Mouse (Mus musculus) G1E-ER4 (cell line): ENCODE results near the gene St6galnac4. TPM values are rescaled to one million over a fixed set of nuclear protein-coding genes. Genes with fewer than 3 reads are reported as not detected.

Source experiments
- GATA1 ChIP-seq: IDR thresholded peaks from one replicate; pipeline ENCODE4 v1.8.0; 2012; ENCODE audit warnings: low read length, inconsistent platforms
- polyA plus RNA-seq: library from polyadenylated mRNA; stranded (reverse); fragments of >175 nt; gene quantifications from 2 replicates; pipeline ENCODE4 v1.2.3, GENCODE M21; 2012

St6galnac4 gene
- polyA plus RNA-seq, 1 experiment = 29.4 TPM

DNA sequence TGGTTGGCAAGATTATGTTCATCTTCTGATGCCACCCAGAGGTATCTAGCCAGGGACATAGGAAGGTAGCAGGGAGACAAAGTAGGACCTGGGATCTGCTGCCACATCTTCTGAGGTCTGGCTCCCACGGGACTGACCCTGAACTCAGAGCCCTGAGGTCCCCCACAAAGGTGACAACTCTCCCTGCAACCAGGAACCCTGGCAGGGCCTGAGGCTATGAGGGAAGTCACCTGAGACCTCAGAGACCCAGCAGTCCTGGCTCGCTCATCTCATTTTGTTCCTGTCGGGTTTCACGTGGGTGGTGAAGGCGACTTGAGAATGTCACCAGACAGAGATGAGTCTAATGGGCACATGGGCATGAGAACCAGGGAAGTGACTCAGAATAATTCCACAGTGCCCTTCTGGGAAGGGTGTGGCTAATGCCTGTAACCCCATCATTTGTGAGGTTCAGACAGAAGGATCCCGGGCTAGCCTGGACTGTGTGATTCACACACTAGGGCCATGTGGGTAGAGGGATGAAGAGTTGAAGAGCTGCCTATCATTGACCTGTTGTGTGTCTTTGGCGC, 1.7 kb upstream of the St6galnac4 start:
- TF ChIP-seq GATA1 = no peak

DNA sequence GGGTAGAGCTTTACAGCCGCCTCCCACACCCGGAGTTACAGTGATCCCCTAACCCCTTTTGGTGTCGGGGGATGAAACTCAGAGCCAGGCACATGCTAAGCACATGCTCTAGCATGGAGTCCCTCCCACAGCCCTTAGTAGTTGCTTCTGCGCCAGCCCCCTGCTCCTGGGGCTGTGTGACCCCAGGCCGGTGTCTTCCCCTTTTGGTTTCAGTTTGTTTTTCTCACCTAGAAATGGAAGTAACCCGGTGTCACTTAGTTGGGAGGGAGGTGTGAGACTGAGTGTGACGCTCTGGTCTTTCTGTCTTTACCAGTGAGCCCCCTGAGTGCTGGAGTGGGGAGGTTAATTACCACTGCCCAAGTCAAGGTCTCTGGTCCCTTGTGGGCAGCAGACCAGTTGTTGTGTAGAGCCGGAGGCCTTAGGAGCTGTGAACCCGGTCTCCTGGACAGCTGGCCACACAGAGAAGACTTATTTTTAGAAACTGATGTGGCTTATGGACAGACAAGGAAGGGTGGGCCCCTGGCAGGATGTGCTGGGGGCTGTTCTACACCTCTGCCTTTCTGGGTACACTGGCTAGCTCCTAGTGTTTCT, 931 bp downstream of the St6galnac4 start:
- no peak for TF ChIP-seq GATA1

DNA sequence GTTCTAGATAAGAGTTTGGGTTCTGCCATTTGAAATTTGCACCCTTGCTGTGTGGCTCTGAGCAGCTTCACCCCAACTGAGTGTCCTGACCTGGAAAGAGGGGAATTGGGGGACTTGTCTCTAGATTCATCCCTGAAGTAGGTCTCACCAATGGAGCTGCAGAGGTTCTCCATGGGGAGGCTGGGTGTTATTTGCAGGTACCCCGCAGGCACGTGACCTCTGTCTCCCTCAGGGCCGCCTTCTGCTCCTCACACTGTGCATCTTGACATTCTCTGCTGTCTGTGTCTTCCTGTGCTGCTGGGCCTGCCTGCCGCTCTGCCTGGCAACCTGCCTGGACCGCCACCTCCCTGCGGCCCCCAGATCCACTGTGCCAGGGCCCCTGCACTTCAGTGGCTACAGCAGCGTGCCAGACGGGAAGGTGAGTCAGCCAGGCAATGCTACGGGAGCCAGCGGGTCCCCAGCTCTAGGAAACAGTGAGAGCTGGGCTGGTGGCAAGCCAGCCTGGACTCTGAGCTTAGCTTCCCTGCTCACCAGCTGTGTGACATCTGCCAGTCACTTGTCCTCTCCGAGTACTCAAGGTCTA, 2.4 kb downstream of the St6galnac4 start:
- TF ChIP-seq GATA1 = no peak

DNA sequence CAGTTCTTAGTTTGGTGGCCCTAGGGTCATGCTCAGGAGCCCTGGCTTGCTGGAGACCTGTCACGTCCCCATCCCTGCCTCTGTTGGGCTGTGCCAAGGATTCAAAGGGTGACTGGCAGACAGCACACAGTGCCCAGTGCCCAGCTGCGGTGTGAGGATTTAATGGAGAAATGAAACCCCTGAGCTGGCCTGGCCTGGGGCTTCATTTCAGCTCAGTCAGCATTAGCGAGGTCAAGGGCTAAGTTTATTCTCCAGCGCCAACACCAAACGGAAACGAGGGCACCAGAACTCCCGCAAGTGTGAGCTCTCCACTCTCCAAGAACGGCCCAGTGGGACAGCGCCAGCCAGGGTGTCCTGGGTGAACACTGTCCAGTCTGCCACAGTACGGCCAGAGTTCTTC, 3.3 kb downstream of the St6galnac4 start:
- TF ChIP-seq GATA1 = no peak

DNA sequence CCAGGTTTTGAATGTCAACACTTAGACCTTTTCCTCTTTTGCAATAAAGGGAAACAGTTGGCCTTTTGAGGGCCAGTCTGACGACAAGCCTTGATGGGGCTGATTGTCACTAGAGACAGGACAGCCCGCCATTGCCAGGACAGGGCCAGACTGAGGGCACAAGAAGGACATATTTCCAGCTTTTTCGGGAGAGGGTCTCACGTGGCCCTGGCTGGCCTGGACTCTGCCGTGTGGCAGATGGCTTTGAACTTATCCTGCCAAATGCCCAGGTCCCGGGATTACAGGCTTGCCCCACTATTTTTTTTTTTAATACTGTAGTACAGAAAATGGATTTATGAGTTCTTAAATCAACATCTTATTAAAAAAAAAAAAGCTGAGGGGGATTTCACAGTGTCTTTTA, 4.4 kb downstream of the St6galnac4 start:
- TF ChIP-seq GATA1 = no peak

DNA sequence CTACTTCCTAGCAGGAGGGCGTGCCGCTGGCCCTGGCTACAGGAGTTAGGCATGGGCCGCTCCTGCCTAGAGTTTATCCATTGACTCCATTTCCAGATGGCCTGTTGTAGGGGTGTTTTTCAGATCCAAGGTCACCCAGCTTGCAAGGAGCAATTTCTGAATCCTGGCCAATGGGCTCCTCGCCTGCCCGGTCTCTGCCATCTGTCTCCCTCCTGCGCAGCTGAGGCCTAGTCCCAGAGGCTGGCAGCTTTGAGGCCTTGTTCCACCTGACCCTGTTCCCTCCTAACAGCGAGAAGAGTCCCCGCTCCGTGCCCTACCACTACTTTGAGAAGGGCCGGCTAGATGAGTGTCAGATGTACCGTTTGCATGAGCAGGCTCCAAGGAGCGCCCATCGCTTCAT, 9.8 kb downstream of the St6galnac4 start:
- no peak for TF ChIP-seq GATA1

DNA sequence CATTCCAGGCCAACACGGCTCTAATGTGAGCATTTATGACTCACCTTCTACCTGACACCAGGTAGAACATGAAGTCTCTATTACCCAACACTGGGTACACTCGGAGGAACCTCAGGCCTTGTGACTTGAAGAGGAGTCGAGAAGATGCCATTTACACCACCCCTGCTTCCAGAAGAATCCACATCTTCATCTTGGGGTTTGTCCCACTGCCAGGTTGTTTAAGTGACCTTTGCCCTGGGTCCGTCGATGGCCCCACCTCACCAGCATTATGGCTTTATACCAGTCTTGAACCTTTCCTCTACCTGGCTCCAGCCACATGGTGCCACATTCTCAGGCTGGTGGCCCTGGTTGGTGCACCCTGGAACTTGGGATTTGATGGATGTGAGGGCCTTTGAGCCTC, 10.4 kb downstream of the St6galnac4 start:
- TF ChIP-seq GATA1 = no peak

DNA sequence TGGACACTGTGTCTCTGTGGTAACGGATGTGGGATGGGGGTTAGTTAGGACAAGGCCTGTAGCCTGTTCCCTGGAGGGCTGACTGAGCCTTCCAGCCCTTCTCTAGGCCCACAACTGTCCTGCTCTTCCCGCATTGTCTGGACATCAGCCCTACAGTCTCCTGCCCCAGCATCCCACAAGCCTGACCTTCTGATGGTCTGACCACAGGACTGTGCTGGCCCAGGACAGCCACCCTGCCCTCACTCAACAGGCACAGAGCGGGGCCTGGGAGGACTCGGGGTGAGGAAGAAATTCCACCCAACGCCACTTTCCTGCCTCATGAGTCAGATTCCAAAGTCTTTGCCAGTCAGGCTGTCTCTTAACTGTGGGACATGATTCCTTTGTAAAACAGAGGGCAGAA, 10.8 kb downstream of the St6galnac4 start:
- no peak for TF ChIP-seq GATA1

DNA sequence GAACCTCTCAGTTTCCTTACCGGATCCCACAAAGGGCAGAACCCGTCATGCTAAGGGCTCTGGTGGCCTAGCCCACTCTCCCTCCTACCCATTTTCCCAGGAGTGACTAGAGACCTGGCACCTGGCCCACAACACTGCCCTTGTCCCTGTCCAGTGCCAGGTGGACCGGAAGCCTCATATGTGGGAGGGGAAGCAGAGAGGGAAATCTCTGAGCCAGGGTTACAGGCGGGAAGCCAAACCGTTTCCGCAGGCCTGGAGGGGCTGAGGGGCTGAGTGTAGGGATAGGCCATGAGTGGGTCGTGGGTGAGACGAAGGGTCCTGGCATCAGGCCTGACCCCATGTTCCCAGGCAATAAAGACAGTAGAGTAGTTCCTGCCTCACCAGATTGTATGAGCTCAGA, 11.6 kb downstream of the St6galnac4 start:
- TF ChIP-seq GATA1 = no peak

DNA sequence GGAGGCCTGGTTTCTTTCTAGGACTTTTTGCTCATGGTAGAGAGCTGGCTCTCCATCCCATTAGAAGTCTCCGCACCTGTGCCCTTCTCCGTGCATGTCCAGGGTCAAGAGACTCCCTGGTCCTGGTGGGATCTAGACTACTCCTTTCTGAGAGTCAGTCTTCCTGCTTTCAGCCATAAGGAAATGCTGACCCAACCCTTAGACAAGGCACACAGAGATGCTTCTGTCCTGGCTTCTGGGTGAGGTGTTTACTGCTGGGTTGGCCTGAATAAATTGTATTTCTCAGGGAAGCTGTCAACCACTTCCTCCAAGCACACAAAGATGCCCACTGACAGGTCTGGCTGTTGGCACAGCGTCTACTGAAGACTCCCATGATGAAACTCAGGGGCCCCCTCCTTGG, 12.5 kb downstream of the St6galnac4 start, which contains the start of gene St6galnac6:
Gene St6galnac6 (plus strand): TSS at position 301 of the 400 bp plus-strand sequence.
- no peak for TF ChIP-seq GATA1

DNA sequence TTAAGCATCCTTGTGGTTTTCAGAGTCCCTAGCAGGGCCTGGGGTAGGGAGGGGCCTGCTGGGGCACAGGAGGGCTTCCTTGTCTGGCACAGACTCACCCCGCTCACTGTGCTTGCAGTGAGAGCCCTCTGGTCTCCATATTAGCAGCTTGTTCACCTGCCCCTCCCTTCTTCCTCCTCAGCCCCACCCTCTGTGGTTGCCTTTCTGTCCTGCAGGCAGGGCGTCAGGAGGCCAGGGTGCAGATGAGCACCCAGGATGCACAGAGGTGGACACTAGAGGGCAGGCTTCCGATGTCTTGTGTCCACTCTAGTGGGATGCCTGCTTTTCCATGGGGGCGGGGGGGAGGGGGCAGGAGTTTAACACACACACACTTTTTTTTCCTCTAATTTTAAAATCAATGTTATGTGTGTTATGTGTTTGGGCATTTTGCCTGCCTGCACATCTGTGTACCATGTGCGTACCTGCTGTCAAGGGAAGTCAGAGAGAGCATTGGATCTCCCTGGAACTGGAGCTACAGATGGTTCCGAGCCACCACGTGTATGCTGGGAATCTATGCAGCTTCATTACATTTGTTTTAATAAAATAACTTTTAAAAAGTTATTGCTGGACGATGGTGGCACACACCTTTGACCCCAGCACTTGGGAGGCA, 14.6 kb downstream of the St6galnac4 start:
- no peak for TF ChIP-seq GATA1

DNA sequence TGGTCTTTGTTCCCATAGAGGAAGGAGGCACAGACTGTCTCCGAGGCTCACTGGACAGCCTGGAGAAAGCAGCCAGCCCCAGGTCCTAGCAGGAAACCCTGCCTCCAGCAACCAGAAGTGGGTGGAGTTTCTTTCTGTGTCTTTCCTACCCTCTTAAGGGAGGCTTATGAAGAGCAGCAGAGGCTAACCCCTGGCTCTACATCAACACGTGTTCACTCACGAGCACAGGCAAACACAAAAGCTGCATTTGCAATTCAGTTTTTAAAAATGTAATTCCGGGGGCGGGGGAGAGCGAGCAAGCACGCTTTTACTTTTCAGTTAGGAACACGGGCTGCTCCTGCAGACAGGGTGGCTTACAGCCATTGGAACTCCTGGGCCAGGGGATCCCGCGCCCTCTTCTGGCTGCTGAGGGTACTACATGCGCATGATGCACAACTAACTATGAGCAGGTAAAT, 15.7 kb downstream of the St6galnac4 start:
- no peak for TF ChIP-seq GATA1

DNA sequence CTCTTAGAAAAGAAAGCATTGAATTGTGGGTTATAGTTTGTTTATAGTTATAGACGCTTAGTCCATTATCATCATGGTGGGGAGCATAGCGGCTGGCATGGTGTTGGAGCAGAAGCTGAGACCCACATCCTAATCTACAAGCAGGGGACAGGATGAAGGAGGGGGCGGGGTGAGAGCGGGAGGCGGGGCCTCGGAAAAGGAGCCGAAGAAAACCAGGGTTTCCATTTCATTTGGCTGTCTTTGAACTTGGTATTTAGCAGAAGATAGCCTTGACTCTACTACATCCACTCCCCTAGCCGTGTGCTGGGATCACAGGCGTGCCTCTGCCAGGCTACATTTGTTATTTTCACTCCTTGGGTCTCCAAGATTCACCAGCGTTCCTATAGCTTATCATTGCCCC, 17.7 kb downstream of the St6galnac4 start:
- TF ChIP-seq GATA1 = no peak

DNA sequence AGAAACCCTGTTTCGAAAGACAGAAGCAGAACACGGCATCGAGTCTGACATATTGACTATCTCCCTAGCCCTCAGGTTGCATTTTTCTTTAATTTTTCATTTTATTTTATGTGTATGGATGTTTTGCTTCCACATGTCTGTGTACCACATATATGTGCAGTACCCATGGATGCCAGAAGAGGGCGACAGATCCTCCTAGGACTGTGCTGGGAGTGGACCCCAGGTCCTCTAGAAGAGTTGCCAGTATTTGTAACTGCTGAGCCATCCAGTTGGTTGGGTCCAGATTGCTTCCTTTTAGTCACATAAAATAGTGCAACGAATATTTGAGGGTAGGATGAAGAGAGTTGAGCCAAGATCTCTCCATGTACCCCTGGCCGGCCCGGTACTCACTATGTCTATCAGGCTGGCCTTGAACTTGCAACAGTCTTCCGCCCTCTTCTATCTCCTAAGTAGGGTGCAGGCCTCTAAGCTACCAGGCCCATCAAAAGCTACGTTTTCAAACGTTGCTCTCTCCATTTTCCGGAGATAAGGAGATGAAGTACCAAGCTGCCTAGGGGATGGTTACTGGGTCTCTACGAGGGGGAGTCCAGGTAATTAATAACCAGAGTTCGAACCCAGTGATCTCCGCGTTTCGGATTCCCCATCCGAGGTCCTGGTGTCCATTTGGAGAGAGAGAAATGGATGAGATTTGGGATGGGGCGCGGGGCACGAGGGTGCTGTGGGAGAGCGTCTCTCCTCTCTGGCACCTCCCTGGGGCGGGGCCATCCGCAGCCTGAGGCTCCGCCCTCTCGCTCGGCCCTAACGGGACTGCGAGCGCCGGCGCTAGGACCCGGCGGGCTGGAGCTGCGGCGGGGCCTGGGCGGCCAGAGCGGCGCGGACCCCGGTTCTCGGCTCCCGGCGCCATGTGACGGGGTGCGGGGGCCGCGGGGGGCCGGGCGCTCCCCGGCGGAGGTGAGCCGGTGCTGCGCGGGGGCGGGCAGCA, 19.6 kb downstream of the St6galnac4 start:
- TF ChIP-seq GATA1 = no peak

DNA sequence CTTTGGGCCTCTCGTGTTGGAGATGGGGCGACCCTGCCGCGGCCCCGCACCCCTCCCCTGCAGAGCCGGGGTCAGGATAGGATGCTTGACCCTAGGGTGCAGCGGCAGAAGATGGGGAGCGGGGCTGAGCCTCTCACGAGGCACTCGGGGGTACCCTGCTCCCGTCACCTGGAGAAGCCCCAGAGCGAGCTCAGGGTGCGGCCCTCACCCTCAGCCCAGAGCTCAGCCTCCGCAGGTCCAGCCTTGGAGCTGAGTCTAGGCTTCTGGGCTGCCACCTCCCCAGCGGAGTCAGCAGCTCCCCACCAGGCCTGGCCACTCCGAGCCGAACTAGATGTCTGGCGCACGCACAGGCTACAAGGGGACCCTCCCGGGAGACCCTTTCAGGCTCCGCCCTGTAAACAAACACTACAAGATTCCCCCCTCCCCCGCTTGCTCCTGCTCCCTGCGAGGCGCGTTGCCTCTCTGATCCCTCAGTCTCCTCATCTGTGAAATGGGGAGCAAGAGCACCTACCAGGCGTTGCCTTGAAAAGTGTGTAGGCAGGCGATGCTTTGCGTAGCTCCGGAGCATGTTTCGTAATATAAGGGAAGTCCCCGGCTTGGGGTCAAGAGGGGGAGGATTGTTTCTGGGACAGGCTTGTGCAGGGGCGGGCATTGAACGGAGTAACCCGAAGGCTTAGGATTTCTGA, 20.5 kb downstream of the St6galnac4 start:
- TF ChIP-seq GATA1 = no peak
